Mouse (Mus musculus) T-cell, adult 2 months (primary cell): ENCODE data around the gene Sparcl1.

ENCODE experiments used
- DNase-seq: peaks from one replicate; pipeline ENCODE4 v3.0.0; 2022; ENCODE audit warnings: low spot score

The Sparcl1 gene

GRCm38 (mm10) chr5:104061936-104062772 is 51.4 kb downstream of the Sparcl1 start:
- no peak for DNase-seq

GRCm38 (mm10) chr5:104060429-104060828 is 53.1 kb downstream of the Sparcl1 start:
- DNase-seq, result no peak

- DNase-seq, result no peak
These were observed 53.9 kb downstream of the Sparcl1 start for GRCm38 (mm10) chr5:104059628-104060027.

GRCm38 (mm10) chr5:104058021-104058420 is 55.5 kb downstream of the Sparcl1 start:
- DNase-seq, result peak; percentile 60

- no peak for DNase-seq
These were observed 57.2 kb downstream of the Sparcl1 start for GRCm38 (mm10) chr5:104056295-104056694.

- no peak for DNase-seq
These were observed 57.7 kb downstream of the Sparcl1 start for GRCm38 (mm10) chr5:104055816-104056215.

- no peak for DNase-seq
These were observed 58.6 kb downstream of the Sparcl1 start for GRCm38 (mm10) chr5:104054938-104055337.

- peak; percentile 44 for DNase-seq
These were observed 60.6 kb downstream of the Sparcl1 start for GRCm38 (mm10) chr5:104052956-104053355.

GRCm38 (mm10) chr5:104048139-104048538 is 65.4 kb downstream of the Sparcl1 start:
- no peak for DNase-seq

GRCm38 (mm10) chr5:104047200-104048105 is 66.1 kb downstream of the Sparcl1 start:
- DNase-seq, result no peak

- DNase-seq, result peak; percentile 99
These were observed 67.0 kb downstream of the Sparcl1 start, which contains the start of gene Nudt9 for GRCm38 (mm10) chr5:104046256-104047199. Gene Nudt9, plus strand, starts transcription at chr5:104046306.

- DNase-seq, result no peak
These were observed 69.8 kb downstream of the Sparcl1 start for GRCm38 (mm10) chr5:104043704-104044103.

- DNase-seq, result no peak
These were observed 70.6 kb downstream of the Sparcl1 start for GRCm38 (mm10) chr5:104042906-104043305.

GRCm38 (mm10) chr5:104039154-104039932 is 74.2 kb downstream of the Sparcl1 start:
- DNase-seq, result no peak

GRCm38 (mm10) chr5:104036686-104037085 is 76.8 kb downstream of the Sparcl1 start:
- DNase-seq, result no peak

- DNase-seq, result no peak
These were observed 77.7 kb downstream of the Sparcl1 start for GRCm38 (mm10) chr5:104035824-104036223.

- no peak for DNase-seq
These were observed 78.5 kb downstream of the Sparcl1 start for GRCm38 (mm10) chr5:104035066-104035465.

- no peak for DNase-seq
These were observed 81.0 kb downstream of the Sparcl1 start for GRCm38 (mm10) chr5:104032434-104033097.
